Mouse (Mus musculus): ENCODE measurements around the gene Smg6. TPM values are rescaled to one million over a fixed set of nuclear protein-coding genes. Genes with fewer than 3 reads are reported as not detected.
A peak's percentile ranks its signal among the peaks of the same experiment; 100 is the strongest.

Gene Smg6
- total RNA-seq, 1 experiment = 19.9 TPM

GRCm38 (mm10) chr11:75156416-75156815 lies 230.8 kb downstream of the Smg6 start:
- Histone ChIP-seq H3K4me3 (ENCODE audit: insufficient read depth in 1 of 2, low read depth in 1 of 2, low read length in 2 of 2, poor library complexity in 1 of 2, severe bottlenecking in 1 of 2) (no peak overlapping the region), H3K4me1 (ENCODE audit: control insufficient read depth in 2 of 2, insufficient read depth in 2 of 2, low read length in 2 of 2, poor library complexity in 1 of 2) (no peaks in the 10 kb centered on the region), H3K36me3 (ENCODE audit: control insufficient read depth, insufficient read depth, low read length, poor library complexity, severe bottlenecking) (no peaks in the 10 kb centered on the region), H3K9me3 (ENCODE audit: control insufficient read depth, insufficient read depth, low read depth, low read length) (no peaks in the 10 kb centered on the region), H3K9ac (ENCODE audit: insufficient read depth, low read depth, low read length, poor library complexity, severe bottlenecking) (no peak overlapping the region), H3K27ac (ENCODE audit: insufficient read depth, low read depth, low read length, poor library complexity, severe bottlenecking) (no peak overlapping the region)
- TF ChIP-seq HCFC1 (IDR thresholded peaks at IDR 0.05; ENCODE audit: borderline replicate concordance, insufficient read depth, low read length) = no peak
- no peak for TF ChIP-seq ZNF384 (IDR thresholded peaks at IDR 0.05; ENCODE audit: low read depth, low read length)
- no peak for TF ChIP-seq ZC3H11A (IDR thresholded peaks at IDR 0.05; ENCODE audit: borderline replicate concordance, low read depth, low read length)
- no peak for TF ChIP-seq CHD2 (IDR thresholded peaks at IDR 0.05; ENCODE audit: low read depth, low read length)
- TF ChIP-seq MAFK (IDR thresholded peaks at IDR 0.05; ENCODE audit: insufficient read depth, low read depth, low read length) = no peak
- DNase-seq (ENCODE audit: low read depth, low spot score) = no peak
- in situ Hi-C loops (cut with MboI; ENCODE audit: low sequenced_read_pairs in 2 of 2, unreplicated experiment in 2 of 2) = no loop called here

- Histone ChIP-seq H3K9ac (ENCODE audit: insufficient read depth, low read depth, low read length, poor library complexity, severe bottlenecking) (no peak overlapping the region), H3K9me3 (ENCODE audit: control insufficient read depth, insufficient read depth, low read depth, low read length) (no peaks in the 10 kb centered on the region), H3K4me1 (ENCODE audit: control insufficient read depth in 2 of 2, insufficient read depth in 2 of 2, low read length in 2 of 2, poor library complexity in 1 of 2) (no peaks in the 10 kb centered on the region), H3K36me3 (ENCODE audit: control insufficient read depth, insufficient read depth, low read length, poor library complexity, severe bottlenecking) (no peaks in the 10 kb centered on the region), H3K4me3 (ENCODE audit: insufficient read depth in 1 of 2, low read depth in 1 of 2, low read length in 2 of 2, poor library complexity in 1 of 2, severe bottlenecking in 1 of 2) (no peak overlapping the region), H3K27ac (ENCODE audit: insufficient read depth, low read depth, low read length, poor library complexity, severe bottlenecking) (no peak overlapping the region)
- in situ Hi-C loops (cut with MboI; ENCODE audit: low sequenced_read_pairs in 2 of 2, unreplicated experiment in 2 of 2) = no loop called here
- TF ChIP-seq HCFC1 (IDR thresholded peaks at IDR 0.05; ENCODE audit: borderline replicate concordance, insufficient read depth, low read length) = no peak
- DNase-seq (ENCODE audit: low read depth, low spot score) = no peak
Measured at GRCm38 (mm10) chr11:75157037-75157436, 231.4 kb downstream of the Smg6 start.

GRCm38 (mm10) chr11:75157901-75158300 lies 232.3 kb downstream of the Smg6 start:
- Histone ChIP-seq H3K9ac (ENCODE audit: insufficient read depth, low read depth, low read length, poor library complexity, severe bottlenecking) (no peak overlapping the region), H3K36me3 (ENCODE audit: control insufficient read depth, insufficient read depth, low read length, poor library complexity, severe bottlenecking) (no peaks in the 10 kb centered on the region; the same call in 1 of the 2 replicates), H3K27ac (ENCODE audit: insufficient read depth, low read depth, low read length, poor library complexity, severe bottlenecking) (no peak overlapping the region), H3K4me1 (ENCODE audit: control insufficient read depth in 2 of 2, insufficient read depth in 2 of 2, low read length in 2 of 2, poor library complexity in 1 of 2) (no peaks in the 10 kb centered on the region), H3K4me3 (ENCODE audit: insufficient read depth in 1 of 2, low read depth in 1 of 2, low read length in 2 of 2, poor library complexity in 1 of 2, severe bottlenecking in 1 of 2) (no peak overlapping the region), H3K9me3 (ENCODE audit: control insufficient read depth, insufficient read depth, low read depth, low read length) (no peaks in the 10 kb centered on the region)
- in situ Hi-C loops (cut with MboI; ENCODE audit: low sequenced_read_pairs in 2 of 2, unreplicated experiment in 2 of 2) = no loop called here
- DNase-seq (ENCODE audit: low read depth, low spot score) = no peak
- TF ChIP-seq CHD2 (IDR thresholded peaks at IDR 0.05; ENCODE audit: low read depth, low read length) = no peak
- no peak for TF ChIP-seq ZC3H11A (IDR thresholded peaks at IDR 0.05; ENCODE audit: borderline replicate concordance, low read depth, low read length)
- no peak for TF ChIP-seq MAFK (IDR thresholded peaks at IDR 0.05; ENCODE audit: insufficient read depth, low read depth, low read length)
- no peak for TF ChIP-seq HCFC1 (IDR thresholded peaks at IDR 0.05; ENCODE audit: borderline replicate concordance, insufficient read depth, low read length)
- TF ChIP-seq ZNF384 (IDR thresholded peaks at IDR 0.05; ENCODE audit: low read depth, low read length) = no peak

- Histone ChIP-seq H3K27ac (ENCODE audit: insufficient read depth, low read depth, low read length, poor library complexity, severe bottlenecking) (no peak overlapping the region), H3K9me3 (ENCODE audit: control insufficient read depth, insufficient read depth, low read depth, low read length) (no peaks in the 10 kb centered on the region), H3K36me3 (ENCODE audit: control insufficient read depth, insufficient read depth, low read length, poor library complexity, severe bottlenecking) (no peaks in the 10 kb centered on the region; the same call in 1 of the 2 replicates), H3K4me3 (ENCODE audit: insufficient read depth in 1 of 2, low read depth in 1 of 2, low read length in 2 of 2, poor library complexity in 1 of 2, severe bottlenecking in 1 of 2) (no peak overlapping the region), H3K9ac (ENCODE audit: insufficient read depth, low read depth, low read length, poor library complexity, severe bottlenecking) (no peak overlapping the region), H3K4me1 (ENCODE audit: control insufficient read depth in 2 of 2, insufficient read depth in 2 of 2, low read length in 2 of 2, poor library complexity in 1 of 2) (no peaks in the 10 kb centered on the region)
- in situ Hi-C loops (cut with MboI; ENCODE audit: low sequenced_read_pairs in 2 of 2, unreplicated experiment in 2 of 2) = no loop called here
- no peak for TF ChIP-seq MAFK (IDR thresholded peaks at IDR 0.05; ENCODE audit: insufficient read depth, low read depth, low read length)
- TF ChIP-seq CHD2 (IDR thresholded peaks at IDR 0.05; ENCODE audit: low read depth, low read length) = no peak
- no peak for TF ChIP-seq ZNF384 (IDR thresholded peaks at IDR 0.05; ENCODE audit: low read depth, low read length)
- no peak for TF ChIP-seq ZC3H11A (IDR thresholded peaks at IDR 0.05; ENCODE audit: borderline replicate concordance, low read depth, low read length)
- TF ChIP-seq HCFC1 (IDR thresholded peaks at IDR 0.05; ENCODE audit: borderline replicate concordance, insufficient read depth, low read length) = no peak
- no peak for DNase-seq (ENCODE audit: low read depth, low spot score)
Measured at GRCm38 (mm10) chr11:75158432-75158831, 232.8 kb downstream of the Smg6 start.

GRCm38 (mm10) chr11:75159564-75159963 lies 233.9 kb downstream of the Smg6 start:
- in situ Hi-C loops (cut with MboI; ENCODE audit: low sequenced_read_pairs in 2 of 2, unreplicated experiment in 2 of 2) = no loop called here
- TF ChIP-seq MAFK (IDR thresholded peaks at IDR 0.05; ENCODE audit: insufficient read depth, low read depth, low read length) = no peak
- TF ChIP-seq ZC3H11A (IDR thresholded peaks at IDR 0.05; ENCODE audit: borderline replicate concordance, low read depth, low read length) = peak; percentile 4; the same call in 1 of the 2 replicates
- Histone ChIP-seq H3K9ac (ENCODE audit: insufficient read depth, low read depth, low read length, poor library complexity, severe bottlenecking) (no peak overlapping the region), H3K36me3 (ENCODE audit: control insufficient read depth, insufficient read depth, low read length, poor library complexity, severe bottlenecking) (no peaks in the 10 kb centered on the region; the same call in 1 of the 2 replicates), H3K4me3 (ENCODE audit: insufficient read depth in 1 of 2, low read depth in 1 of 2, low read length in 2 of 2, poor library complexity in 1 of 2, severe bottlenecking in 1 of 2) (no peak overlapping the region), H3K9me3 (ENCODE audit: control insufficient read depth, insufficient read depth, low read depth, low read length) (no peaks in the 10 kb centered on the region), H3K4me1 (ENCODE audit: control insufficient read depth in 2 of 2, insufficient read depth in 2 of 2, low read length in 2 of 2, poor library complexity in 1 of 2) (no peaks in the 10 kb centered on the region), H3K27ac (ENCODE audit: insufficient read depth, low read depth, low read length, poor library complexity, severe bottlenecking) (no peak overlapping the region)
- DNase-seq (ENCODE audit: low read depth, low spot score) = no peak
